Mouse (Mus musculus) kidney, embryonic 15.5 days (tissue): ENCODE data around the gene Serpinb9d. TPM values are rescaled to one million over a fixed set of nuclear protein-coding genes. Genes with fewer than 3 reads are reported as not detected.
"Not testable (repeated sequence)": the region's sequence is repeated elsewhere in the genome, so short reads cannot be mapped to it uniquely, and the experiment has no call there.

Source experiments
- ATAC-seq: fragments of 200-750 bp; cut with Nextera tagmentation; replicated peaks from 2 replicates; pipeline ENCODE4 v1.8.0; 2017; ENCODE audit warnings: moderate TSS enrichment; ENCODE audit not compliant: low FRiP score
- H3K27ac ChIP-seq: fragments of 300-500 bp; sonication (generic); 2 replicates; pipeline ENCODE4 v1.5.1; 2015; ENCODE audit warnings: mild to moderate bottlenecking, inconsistent platforms
- H3K27me3 ChIP-seq: fragments of 300-500 bp; sonication (generic); 2 replicates; pipeline ENCODE4 v1.6.1; 2015; ENCODE audit warnings: inconsistent platforms
- H3K36me3 ChIP-seq: fragments of 300-500 bp; sonication (generic); 2 replicates; pipeline ENCODE4 v1.6.1; 2015; ENCODE audit warnings: inconsistent platforms
- H3K4me1 ChIP-seq: fragments of 300-500 bp; sonication (generic); 2 replicates; pipeline ENCODE4 v1.6.1; 2015; ENCODE audit warnings: inconsistent platforms
- H3K4me2 ChIP-seq: fragments of 300-500 bp; sonication (generic); 2 replicates; pipeline ENCODE4 v1.6.1; 2015; ENCODE audit warnings: moderate library complexity, mild to moderate bottlenecking, inconsistent platforms
- H3K4me3 ChIP-seq: fragments of 300-500 bp; sonication (generic); replicated peaks from 2 replicates; pipeline ENCODE4 v1.5.1; 2015; ENCODE audit warnings: mild to moderate bottlenecking, inconsistent platforms
- H3K9ac ChIP-seq: fragments of 300-500 bp; sonication (generic); 2 replicates; pipeline ENCODE4 v1.6.1; 2015; ENCODE audit warnings: mild to moderate bottlenecking, inconsistent platforms
- H3K9me3 ChIP-seq: fragments of 300-500 bp; sonication (generic); replicated peaks from 2 replicates; pipeline ENCODE4 v1.6.1; 2016; ENCODE audit warnings: inconsistent platforms
- WGBS: fragments of 180-500 bp; shearing (Covaris S2); methylation state at CpG from one replicate; pipeline ENCODE4 v1.1.7; 2015; ENCODE audit warnings: mixed read lengths; 5-methylcytosine and 5-hydroxymethylcytosine counted together
- polyA plus RNA-seq: library from polyadenylated mRNA; unstranded; fragments of >200 nt; fragmentation: Nextera tagmentation; extraction: Ambion mirVana; gene quantifications from 2 replicates; pipeline ENCODE4 v1.2.1, GENCODE M21; 2015

Serpinb9d gene
- polyA plus RNA-seq = not detected in 2 replicates

DNA sequence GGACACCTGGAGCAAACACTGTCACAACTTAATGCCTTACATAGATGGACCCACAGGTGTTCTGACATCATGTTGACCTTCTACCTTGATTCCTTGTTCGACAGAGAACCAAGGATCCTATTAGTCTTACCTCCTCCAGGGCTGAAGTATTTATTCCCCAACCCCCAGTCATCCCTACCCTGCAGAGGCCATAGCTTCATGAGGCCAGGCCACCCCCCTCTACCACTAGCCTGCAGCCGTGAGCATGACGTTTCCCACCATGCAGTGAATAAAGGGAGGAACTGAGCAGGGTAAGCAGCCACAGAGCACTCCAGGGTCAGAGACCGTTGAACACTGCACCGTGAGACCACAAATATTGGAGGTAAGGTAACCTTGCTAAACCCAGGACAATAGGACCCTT lies at the start of gene Serpinb9d:
Gene Serpinb9d (plus strand): TSS at position 301 of the 400 bp plus-strand sequence.
- Histone ChIP-seq H3K9ac (no peak within 1 kb of the TSS), H3K27ac (no peak within 1 kb of the TSS), H3K4me3 (no peak within 1 kb of the TSS), H3K4me1 (no peaks in the 10 kb centered on the region), H3K36me3 (no peaks in the 10 kb centered on the region), H3K27me3 (no peaks in the 10 kb centered on the region), H3K9me3 (no peaks in the 10 kb centered on the region), H3K4me2 (no peak within 1 kb of the TSS)
- ATAC-seq = no peak
- WGBS = 79% methylated on average over 5 of the region's 5 CpGs

DNA sequence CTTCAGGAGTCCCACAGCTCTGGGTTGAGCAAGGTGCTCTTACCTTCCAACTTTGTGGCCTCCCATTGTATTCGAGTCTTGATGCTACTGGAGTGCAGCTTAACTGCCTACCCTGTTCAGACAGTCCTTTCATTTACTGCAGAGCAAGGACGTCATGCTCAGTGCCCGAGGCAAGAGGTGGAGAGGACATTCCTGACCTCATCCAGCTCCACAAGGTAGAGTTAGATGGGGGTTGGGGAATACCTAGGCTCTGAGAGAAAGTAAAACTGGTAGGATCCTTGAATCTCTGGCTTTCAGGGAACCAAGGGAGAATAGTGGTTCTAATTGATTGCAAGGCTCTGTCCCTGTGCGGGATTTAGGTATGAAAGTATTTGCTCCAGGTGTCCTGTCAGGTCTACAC lies 33.1 kb upstream of the Serpinb9d start, which contains the start of gene Serpinb9c:
Gene Serpinb9c (minus strand): TSS at position 101 of the 400 bp plus-strand sequence.
- H3K36me3 ChIP-seq = no peaks in the 10 kb centered on the region
- no peaks in the 10 kb centered on the region for H3K9me3 ChIP-seq
- no peak within 1 kb of the TSS for H3K4me2 ChIP-seq
- no peak within 1 kb of the TSS for H3K9ac ChIP-seq
- 77% methylated on average over 4 of the region's 4 CpGs for WGBS
- no peak within 1 kb of the TSS for H3K4me3 ChIP-seq
- H3K4me1 ChIP-seq = no peaks in the 10 kb centered on the region
- H3K27ac ChIP-seq = no peak within 1 kb of the TSS
- no peak for ATAC-seq
- no peaks in the 10 kb centered on the region for H3K27me3 ChIP-seq

DNA sequence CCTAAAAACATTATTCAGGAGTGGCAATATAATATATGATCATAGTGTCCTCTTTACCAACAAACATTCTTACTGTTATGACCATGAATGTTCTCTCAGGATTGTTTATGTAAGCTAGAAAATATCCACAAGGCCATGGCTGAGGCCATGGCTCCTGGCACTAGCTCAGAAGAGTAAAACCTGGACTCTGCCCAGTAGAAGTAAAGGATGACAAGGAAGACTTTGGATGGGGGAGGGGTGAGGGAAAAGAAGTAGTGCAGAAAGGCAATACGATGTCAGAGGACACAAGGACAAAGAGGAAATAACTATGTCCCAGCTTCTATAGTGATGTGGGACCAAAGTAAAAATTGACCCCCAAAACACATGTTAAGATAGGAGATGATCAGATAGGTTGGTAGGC lies 2.3 kb upstream of the Serpinb9d start:
- H3K4me2 ChIP-seq, H3K9ac ChIP-seq, H3K9me3 ChIP-seq, H3K27me3 ChIP-seq, ATAC-seq, H3K4me1 ChIP-seq, H3K4me3 ChIP-seq, H3K36me3 ChIP-seq, H3K27ac ChIP-seq: not testable (repeated sequence)
- WGBS = 76% methylated on average over 1 of the region's 1 CpGs

DNA sequence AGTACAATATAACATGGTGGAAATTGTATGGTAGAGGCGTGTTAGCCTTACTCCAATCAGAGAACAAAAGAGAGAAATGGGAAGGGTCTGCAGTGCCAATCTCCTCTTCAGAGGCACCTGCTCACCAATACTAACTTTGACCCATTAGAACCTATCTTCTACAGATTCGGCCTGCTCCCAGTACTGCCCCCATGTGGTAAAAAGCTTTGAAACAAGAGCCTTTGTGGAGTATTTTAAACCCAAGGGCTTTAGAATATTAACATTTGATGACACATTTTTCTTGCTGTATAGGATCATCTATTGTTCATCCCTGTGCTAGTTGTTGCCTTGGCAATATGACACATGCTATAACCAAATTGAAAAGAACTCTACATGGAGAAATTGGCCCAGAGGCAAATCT lies 7.0 kb downstream of the Serpinb9d start:
- no peaks in the 10 kb centered on the region for H3K9me3 ChIP-seq
- no peaks in the 10 kb centered on the region for H3K36me3 ChIP-seq
- 60% methylated on average over 2 of the region's 2 CpGs for WGBS

DNA sequence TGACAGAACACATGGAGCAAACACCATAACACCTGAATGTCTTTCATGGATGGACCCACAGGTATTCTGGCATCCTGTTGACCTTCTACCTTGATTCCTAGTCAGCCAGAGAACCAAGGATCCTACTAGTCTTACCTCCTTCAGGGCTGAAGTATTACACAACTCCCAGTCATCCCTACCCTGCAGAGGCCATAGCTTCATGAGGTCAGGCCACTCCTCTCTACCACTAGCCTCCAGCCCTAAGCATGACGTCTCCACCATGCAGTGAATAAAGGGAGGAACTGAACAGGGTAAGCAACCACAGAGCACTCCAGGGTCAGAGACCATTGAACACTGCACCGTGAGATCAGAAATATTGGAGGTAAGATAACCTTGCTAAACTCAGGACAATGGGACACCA lies 56.6 kb downstream of the Serpinb9d start, which contains the start of gene Serpinb9e:
Gene Serpinb9e (plus strand): TSS at position 301 of the 400 bp plus-strand sequence.
- not testable (repeated sequence) for H3K4me1 ChIP-seq, H3K9ac ChIP-seq, H3K4me3 ChIP-seq, ATAC-seq, H3K27me3 ChIP-seq, H3K9me3 ChIP-seq, H3K36me3 ChIP-seq, H3K27ac ChIP-seq, H3K4me2 ChIP-seq
- 86% methylated on average over 2 of the region's 2 CpGs for WGBS

More for the DNA sequence above, 7.0 kb downstream of the Serpinb9d start:
- Histone ChIP-seq H3K4me1 (no peaks in the 10 kb centered on the region), H3K27me3 (no peaks in the 10 kb centered on the region), H3K9ac (no peak overlapping the region), H3K4me3 (no peak overlapping the region), H3K27ac (no peak overlapping the region), H3K4me2 (no peak overlapping the region)
- no peak for ATAC-seq

Other genes starting within 250 kb of the Serpinb9d start
- gene Serpinb6b, start 227.8 kb upstream of the Serpinb9d start, polyA plus RNA-seq = 3.9 and 5.0 TPM in 2 replicates
- 8.8 and 9.3 TPM in 2 replicates for gene Serpinb9, start 189.7 kb upstream of the Serpinb9d start, polyA plus RNA-seq
- gene Serpinb9b, start 165.5 kb upstream of the Serpinb9d start, polyA plus RNA-seq = 0.14 TPM in 1 of 2 replicates, not detected in the other
- not detected in 2 replicates for gene Serpinb1b, start 114.4 kb upstream of the Serpinb9d start, polyA plus RNA-seq
- not detected in 2 replicates for gene Serpinb9c, start 33.2 kb upstream of the Serpinb9d start, polyA plus RNA-seq
- gene Serpinb9e, start 56.7 kb downstream of the Serpinb9d start, polyA plus RNA-seq = not detected in 2 replicates
- gene Serpinb9f, start 131.1 kb downstream of the Serpinb9d start, polyA plus RNA-seq = not detected in 2 replicates
- not detected in 2 replicates for gene Gm11397, start 202.8 kb downstream of the Serpinb9d start, polyA plus RNA-seq